Mouse (Mus musculus) forebrain, embryonic 13.5 days (tissue): Measurements from ENCODE around the gene Rbm12. TPM values are rescaled to one million over a fixed set of nuclear protein-coding genes. Genes with fewer than 3 reads are reported as not detected.
A peak's percentile ranks its signal among the peaks of the same experiment; 100 is the strongest.
"Not testable (repeated sequence)": the region's sequence is repeated elsewhere in the genome, so short reads cannot be mapped to it uniquely, and the experiment has no call there.

Source experiments
- ATAC-seq: fragments of 200-750 bp; cut with Nextera tagmentation; 2 replicates; pipeline ENCODE4 v1.8.0; 2017
- H3K27ac ChIP-seq: fragments of 300-500 bp; sonication (generic); 2 replicates; pipeline ENCODE4 v1.5.1; 2015; ENCODE audit warnings: inconsistent platforms, mild to moderate bottlenecking, moderate library complexity
- H3K27me3 ChIP-seq: fragments of 300-500 bp; sonication (generic); 2 replicates; pipeline ENCODE4 v1.6.1; 2015; ENCODE audit warnings: mild to moderate bottlenecking, inconsistent platforms
- H3K36me3 ChIP-seq: fragments of 300-500 bp; sonication (generic); 2 replicates; pipeline ENCODE4 v1.6.1; 2015; ENCODE audit warnings: mild to moderate bottlenecking, inconsistent platforms; ENCODE audit not compliant: poor library complexity, severe bottlenecking
- H3K4me1 ChIP-seq: fragments of 300-500 bp; sonication (generic); 2 replicates; pipeline ENCODE4 v1.6.1; 2015; ENCODE audit warnings: inconsistent platforms
- H3K4me2 ChIP-seq: fragments of 300-500 bp; sonication (generic); 2 replicates; pipeline ENCODE4 v1.6.1; 2015; ENCODE audit warnings: inconsistent platforms, mild to moderate bottlenecking, moderate library complexity
- H3K4me3 ChIP-seq: fragments of 300-500 bp; sonication (generic); 2 replicates; pipeline ENCODE4 v1.5.1; 2015; ENCODE audit warnings: mild to moderate bottlenecking, inconsistent platforms
- H3K9ac ChIP-seq: fragments of 300-500 bp; sonication (generic); 2 replicates; pipeline ENCODE4 v1.6.1; 2015; ENCODE audit warnings: mild to moderate bottlenecking, inconsistent platforms
- H3K9me3 ChIP-seq: fragments of 300-500 bp; sonication (generic); replicated peaks from 2 replicates; pipeline ENCODE4 v1.6.1; 2016; ENCODE audit warnings: inconsistent platforms
- WGBS: fragments of 180-500 bp; shearing (Covaris S2); methylation state at CpG from one replicate; pipeline ENCODE4 v1.1.7; 2015; 5-methylcytosine and 5-hydroxymethylcytosine counted together
- polyA plus RNA-seq: library from polyadenylated mRNA; unstranded; fragments of >200 nt; fragmentation: Nextera tagmentation; extraction: Ambion mirVana; gene quantifications from 2 replicates; pipeline ENCODE4 v1.2.1, GENCODE M21; 2015

Rbm12 gene
- polyA plus RNA-seq, 1 experiment from 2014 or later, result 30.0 TPM

DNA sequence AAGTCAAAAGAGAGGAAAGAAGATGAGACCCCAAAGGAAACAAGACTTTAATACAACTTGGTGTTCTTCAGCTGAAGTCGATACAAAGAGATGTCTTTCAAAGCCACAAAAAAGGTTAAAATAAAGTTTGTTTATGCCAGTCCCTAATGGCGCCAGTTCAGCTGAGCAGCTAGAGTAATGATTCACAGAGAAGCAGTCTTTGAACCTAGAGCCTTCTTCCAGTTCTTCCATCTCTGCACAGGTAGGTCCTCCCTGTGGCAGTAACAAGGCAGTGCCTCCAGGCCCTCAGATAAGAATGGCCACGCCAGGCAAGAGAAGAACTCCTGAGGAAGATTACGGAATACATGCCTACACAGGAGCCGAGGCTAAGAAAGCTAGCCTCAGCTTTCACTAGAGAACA is 12.0 kb upstream of the Rbm12 start:
- Histone ChIP-seq H3K4me2 (no peak overlapping the region), H3K27ac (no peak overlapping the region), H3K4me3 (no peak overlapping the region), H3K9ac (no peak overlapping the region), H3K9me3 (no peaks in the 10 kb centered on the region; the same call in 1 of the 2 replicates), H3K36me3 (peaks cover 28% of the 10 kb centered on the region), H3K27me3 (no peaks in the 10 kb centered on the region), H3K4me1 (no peaks in the 10 kb centered on the region)
- WGBS, result 92% methylated on average over 5 of the region's 5 CpGs
- ATAC-seq, result no peak

- Histone ChIP-seq H3K4me3 (no peak overlapping the region), H3K9me3 (no peaks in the 10 kb centered on the region; the same call in 1 of the 2 replicates), H3K36me3 (peaks cover 12% of the 10 kb centered on the region), H3K4me2 (no peak overlapping the region), H3K27me3 (no peaks in the 10 kb centered on the region), H3K9ac (no peak overlapping the region), H3K27ac (no peak overlapping the region), H3K4me1 (no peaks in the 10 kb centered on the region)
- no peak for ATAC-seq
These were observed 7.8 kb upstream of the Rbm12 start for GRCm38 (mm10) chr2:156119566-156119965.

GRCm38 (mm10) chr2:156112080-156112423 is 274 bp upstream of the Rbm12 start:
- Histone ChIP-seq H3K27ac (peak overlapping the region; percentile 91), H3K4me3 (peak overlapping the region; percentile 97), H3K4me1 (peaks cover 20% of the 10 kb centered on the region), H3K4me2 (peak overlapping the region; percentile 68), H3K9ac (peak overlapping the region; percentile 95)
- WGBS, result 24% methylated on average over 5 of the region's 5 CpGs
- not testable (repeated sequence) for H3K9me3 ChIP-seq, H3K27me3 ChIP-seq, ATAC-seq, H3K36me3 ChIP-seq

GRCm38 (mm10) chr2:156110627-156111357 is 986 bp downstream of the Rbm12 start:
- Histone ChIP-seq H3K9me3 (no peaks in the 10 kb centered on the region), H3K27me3 (no peaks in the 10 kb centered on the region), H3K4me2 (peak overlapping the region; percentile 68), H3K36me3 (no peaks in the 10 kb centered on the region), H3K9ac (peak overlapping the region; percentile 95), H3K27ac (peak overlapping the region; percentile 91), H3K4me3 (peak overlapping the region; percentile 97), H3K4me1 (peaks cover 20% of the 10 kb centered on the region)
- peak; percentile 60 for ATAC-seq
- WGBS, result under 1% methylated on average over 16 of the region's 16 CpGs

GRCm38 (mm10) chr2:156091926-156092325 is 19.9 kb downstream of the Rbm12 start:
- H3K27me3 ChIP-seq, result no peaks in the 10 kb centered on the region
- 88% methylated on average over 5 of the region's 5 CpGs for WGBS
- no peaks in the 10 kb centered on the region for H3K9me3 ChIP-seq
- no peak for ATAC-seq
- no peak overlapping the region for H3K4me3 ChIP-seq
- no peak overlapping the region for H3K4me2 ChIP-seq
- no peak overlapping the region for H3K9ac ChIP-seq
- H3K36me3 ChIP-seq, result peaks cover 27% of the 10 kb centered on the region
- no peak overlapping the region for H3K27ac ChIP-seq
- peaks cover 26% of the 10 kb centered on the region for H3K4me1 ChIP-seq

GRCm38 (mm10) chr2:156089799-156090198 is 22.0 kb downstream of the Rbm12 start:
- Histone ChIP-seq H3K27me3 (no peaks in the 10 kb centered on the region), H3K9ac (no peak overlapping the region), H3K27ac (no peak overlapping the region; the same call in 1 of the 2 replicates), H3K9me3 (no peaks in the 10 kb centered on the region), H3K4me3 (no peak overlapping the region), H3K4me2 (no peak overlapping the region), H3K36me3 (peaks cover 8% of the 10 kb centered on the region; the same call in 1 of the 2 replicates), H3K4me1 (peaks cover 26% of the 10 kb centered on the region)
- peak; percentile 57; the same call in 1 of the 2 replicates for ATAC-seq
- WGBS, result 35% methylated on average over 1 of the region's 1 CpGs

DNA sequence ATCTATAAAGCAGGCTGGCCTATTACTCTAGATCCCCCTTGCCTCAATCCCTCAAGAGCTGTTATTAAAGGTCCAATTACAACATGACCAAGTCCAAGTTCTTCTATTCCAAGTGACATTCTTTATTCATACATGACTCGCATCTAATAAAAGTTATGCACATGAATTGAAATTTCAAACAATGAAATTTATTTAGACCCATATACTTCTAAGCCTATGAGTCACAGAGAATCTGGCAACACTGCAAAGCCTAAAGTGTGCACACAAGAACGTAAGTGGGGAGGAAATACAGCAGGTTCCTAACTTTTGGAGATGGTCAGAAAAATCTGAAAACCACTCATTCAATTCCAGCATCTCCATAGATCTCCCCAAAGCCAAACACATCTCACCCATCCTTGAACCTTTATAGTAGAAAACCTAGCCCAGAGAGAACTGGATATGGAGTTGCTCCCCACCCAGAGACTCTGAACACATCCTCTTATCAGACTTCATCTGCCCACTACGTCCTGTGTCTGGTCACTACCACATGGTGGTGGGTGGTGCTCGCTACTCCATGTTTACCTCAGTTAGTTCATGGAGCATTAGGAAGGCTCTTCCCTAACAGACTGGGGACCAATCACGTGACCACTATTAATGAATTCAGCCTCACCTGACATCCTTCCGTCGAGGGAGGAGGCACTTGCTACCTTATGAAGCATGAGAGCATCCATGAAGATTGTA is 24.2 kb downstream of the Rbm12 start:
- no peak overlapping the region for H3K9ac ChIP-seq
- no peaks in the 10 kb centered on the region for H3K27me3 ChIP-seq
- H3K36me3 ChIP-seq, result peaks cover 8% of the 10 kb centered on the region; the same call in 1 of the 2 replicates
- no peak for ATAC-seq
- WGBS, result 95% methylated on average over 7 of the region's 7 CpGs
- peaks cover 26% of the 10 kb centered on the region for H3K4me1 ChIP-seq
- H3K27ac ChIP-seq, result no peak overlapping the region
- H3K4me2 ChIP-seq, result no peak overlapping the region
- no peak overlapping the region for H3K4me3 ChIP-seq
- H3K9me3 ChIP-seq, result no peaks in the 10 kb centered on the region

DNA sequence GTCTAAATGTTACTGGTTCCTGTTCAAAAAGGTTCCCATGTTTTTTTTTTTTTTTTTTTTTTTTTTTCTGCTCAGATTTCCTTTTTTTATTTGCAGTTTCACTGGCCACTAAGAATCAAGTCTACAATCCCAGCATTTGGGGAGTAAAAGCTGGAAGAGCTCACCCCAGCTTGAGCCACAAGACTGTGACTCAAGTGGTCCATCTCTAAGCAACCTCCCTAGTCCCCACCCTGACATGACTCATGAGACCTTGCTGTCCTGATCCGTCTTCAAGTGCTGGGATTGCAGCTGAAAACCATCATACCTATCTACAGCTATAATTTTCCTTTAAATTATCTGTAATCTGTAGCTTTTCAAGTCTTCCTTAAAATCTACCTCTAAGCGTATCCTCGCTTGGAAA is 27.2 kb downstream of the Rbm12 start:
- Histone ChIP-seq H3K4me3 (no peak overlapping the region), H3K27ac (no peak overlapping the region), H3K36me3 (peaks cover 8% of the 10 kb centered on the region; the same call in 1 of the 2 replicates), H3K4me1 (peaks cover 17% of the 10 kb centered on the region; the same call in 1 of the 2 replicates), H3K9ac (no peak overlapping the region), H3K9me3 (no peaks in the 10 kb centered on the region), H3K4me2 (no peak overlapping the region), H3K27me3 (no peaks in the 10 kb centered on the region)
- 97% methylated on average over 3 of the region's 3 CpGs for WGBS
- no peak for ATAC-seq

- WGBS, result 88% methylated on average over 7 of the region's 7 CpGs
- peak overlapping the region; percentile 10; the same call in 1 of the 2 replicates for H3K27ac ChIP-seq
- peaks cover 37% of the 10 kb centered on the region for H3K36me3 ChIP-seq
- H3K27me3 ChIP-seq, result no peaks in the 10 kb centered on the region
- no peak for ATAC-seq
- H3K9ac ChIP-seq, result no peak overlapping the region
- no peaks in the 10 kb centered on the region for H3K9me3 ChIP-seq
- H3K4me1 ChIP-seq, result peaks cover 16% of the 10 kb centered on the region; the same call in 1 of the 2 replicates
- H3K4me2 ChIP-seq, result no peak overlapping the region
- no peak overlapping the region for H3K4me3 ChIP-seq
These were observed 31.4 kb downstream of the Rbm12 start for GRCm38 (mm10) chr2:156080391-156080790.

DNA sequence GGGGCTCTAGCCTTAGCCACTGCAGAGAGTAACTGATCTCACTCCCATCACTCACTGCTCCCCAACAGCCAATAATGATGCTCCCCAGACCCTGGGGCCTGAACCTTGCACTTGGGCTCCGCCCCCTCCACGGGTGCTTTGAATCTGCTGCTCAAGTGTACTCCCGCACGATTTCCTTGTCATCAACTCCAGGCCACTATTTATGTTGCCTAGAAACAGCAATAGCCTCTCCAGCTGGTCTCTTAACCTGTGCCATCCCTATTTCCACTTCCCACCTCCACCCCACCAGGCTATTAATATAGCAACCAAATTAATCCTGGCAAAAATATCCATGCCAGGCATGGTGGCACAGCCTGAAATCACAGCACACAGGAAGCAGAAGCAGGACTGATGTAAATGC is 32.1 kb downstream of the Rbm12 start:
- 49% methylated on average over 4 of the region's 4 CpGs for WGBS
- Histone ChIP-seq H3K9me3 (no peaks in the 10 kb centered on the region), H3K9ac (no peak overlapping the region), H3K36me3 (peaks cover 44% of the 10 kb centered on the region), H3K4me2 (no peak overlapping the region), H3K4me3 (no peak overlapping the region), H3K27me3 (no peaks in the 10 kb centered on the region), H3K27ac (peak overlapping the region; percentile 10; the same call in 1 of the 2 replicates), H3K4me1 (peaks cover 16% of the 10 kb centered on the region; the same call in 1 of the 2 replicates)
- ATAC-seq, result no peak

DNA sequence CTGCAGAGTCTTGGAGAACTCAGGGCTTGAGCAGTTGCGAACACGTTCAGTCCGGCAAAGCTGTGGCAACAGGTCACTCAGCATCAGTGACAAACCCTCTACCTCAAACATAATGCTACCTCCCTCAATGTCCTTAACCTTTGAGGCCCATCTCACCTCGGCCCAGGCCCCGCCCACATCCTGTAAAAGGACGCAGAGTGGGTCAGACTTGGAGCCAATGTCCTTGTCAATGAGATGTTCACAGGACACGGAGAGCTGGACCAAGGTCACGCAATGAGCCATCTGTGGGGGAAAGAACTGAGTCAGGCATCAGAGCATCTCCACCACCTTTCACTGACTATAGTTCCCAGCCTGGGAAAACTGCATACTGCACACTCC is 32.6 kb downstream of the Rbm12 start:
- H3K36me3 ChIP-seq, result peaks cover 49% of the 10 kb centered on the region
- no peak overlapping the region for H3K4me3 ChIP-seq
- H3K27me3 ChIP-seq, result no peaks in the 10 kb centered on the region
- H3K4me2 ChIP-seq, result no peak overlapping the region
- ATAC-seq, result no peak
- no peaks in the 10 kb centered on the region for H3K9me3 ChIP-seq
- 94% methylated on average over 8 of the region's 8 CpGs for WGBS
- H3K4me1 ChIP-seq, result peaks cover 16% of the 10 kb centered on the region; the same call in 1 of the 2 replicates
- H3K9ac ChIP-seq, result no peak overlapping the region
- H3K27ac ChIP-seq, result no peak overlapping the region

DNA sequence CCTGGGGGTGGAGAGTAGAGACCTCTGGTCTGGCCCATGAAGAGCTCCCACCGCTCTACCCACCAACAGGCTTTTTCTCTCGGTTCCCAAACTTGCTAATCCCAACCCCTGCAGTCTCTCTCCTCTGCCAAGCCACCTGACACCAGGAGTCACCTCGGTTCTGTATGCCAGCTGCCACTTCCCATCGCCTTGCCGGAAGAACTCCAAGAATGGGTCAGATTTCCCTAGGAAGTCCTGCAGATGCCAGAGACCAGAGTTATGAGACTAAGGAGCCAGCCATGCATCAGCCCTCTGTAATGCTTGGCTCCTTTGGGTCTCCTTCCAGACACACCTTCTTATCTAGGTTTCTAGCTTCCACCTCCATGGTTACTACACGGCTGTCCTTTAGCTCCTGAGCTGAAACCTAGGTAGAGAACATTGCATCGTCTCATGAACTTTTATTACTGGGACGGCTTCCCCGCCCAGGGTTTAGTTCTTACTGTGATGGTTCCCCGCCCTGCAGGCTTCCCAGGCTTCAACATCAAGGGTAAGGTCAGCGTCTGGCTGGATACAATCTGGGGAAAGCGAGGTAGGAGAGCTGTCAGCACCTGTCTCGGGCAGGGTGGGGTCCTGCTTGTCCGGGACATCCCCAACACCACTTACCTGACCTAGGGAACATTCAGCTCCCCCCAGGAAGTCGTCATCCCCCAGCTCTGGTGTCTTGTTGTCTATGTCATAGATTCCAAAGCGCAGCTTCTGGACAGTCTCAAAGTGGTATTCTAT is 33.2 kb downstream of the Rbm12 start:
- H3K27ac ChIP-seq, result no peak overlapping the region
- H3K4me3 ChIP-seq, result no peak overlapping the region
- 92% methylated on average over 16 of the region's 16 CpGs for WGBS
- H3K9ac ChIP-seq, result no peak overlapping the region
- H3K36me3 ChIP-seq, result peaks cover 55% of the 10 kb centered on the region
- H3K9me3 ChIP-seq, result no peaks in the 10 kb centered on the region
- no peak for ATAC-seq
- no peaks in the 10 kb centered on the region for H3K27me3 ChIP-seq
- H3K4me1 ChIP-seq, result peaks cover 16% of the 10 kb centered on the region; the same call in 1 of the 2 replicates
- no peak overlapping the region for H3K4me2 ChIP-seq
